Mouse (Mus musculus) yolk sac, embryonic 10.5 days (tissue): ENCODE results near the gene Zfp385c.
"Not testable (repeated sequence)": the region's sequence is repeated elsewhere in the genome, so short reads cannot be mapped to it uniquely, and the experiment has no call there.

Source experiments
- DNase-seq: peaks from one replicate; pipeline ENCODE4 v3.0.0-alpha.2; 2017; ENCODE audit warnings: low spot score

Zfp385c gene

GRCm38 (mm10) chr11:100688443-100688842, 3.8 kb downstream of the Zfp385c start:
- DNase-seq = no peak

DNA sequence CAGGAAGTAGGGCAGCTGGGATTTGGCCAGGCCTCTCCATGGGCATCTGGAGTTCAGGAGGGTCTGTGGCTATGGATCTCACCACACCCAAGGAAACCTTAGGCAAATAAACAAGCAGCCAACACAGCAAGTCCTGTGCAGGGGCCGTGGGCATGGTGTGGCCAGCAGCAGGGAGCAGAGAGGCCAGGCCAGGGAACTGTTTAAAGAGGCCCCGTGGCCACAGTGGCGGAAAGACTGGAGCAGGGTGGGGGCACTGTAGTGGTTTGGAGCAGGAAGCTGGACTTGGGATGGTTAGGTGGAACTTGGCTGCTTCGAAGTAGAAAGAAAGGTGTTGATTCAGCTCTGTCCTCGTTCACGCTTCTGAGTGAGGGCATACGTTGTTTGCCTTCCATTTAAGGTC, 5.0 kb downstream of the Zfp385c start:
- no peak for DNase-seq

- DNase-seq = no peak
Observed at GRCm38 (mm10) chr11:100685371-100685770, 6.9 kb downstream of the Zfp385c start.

DNA sequence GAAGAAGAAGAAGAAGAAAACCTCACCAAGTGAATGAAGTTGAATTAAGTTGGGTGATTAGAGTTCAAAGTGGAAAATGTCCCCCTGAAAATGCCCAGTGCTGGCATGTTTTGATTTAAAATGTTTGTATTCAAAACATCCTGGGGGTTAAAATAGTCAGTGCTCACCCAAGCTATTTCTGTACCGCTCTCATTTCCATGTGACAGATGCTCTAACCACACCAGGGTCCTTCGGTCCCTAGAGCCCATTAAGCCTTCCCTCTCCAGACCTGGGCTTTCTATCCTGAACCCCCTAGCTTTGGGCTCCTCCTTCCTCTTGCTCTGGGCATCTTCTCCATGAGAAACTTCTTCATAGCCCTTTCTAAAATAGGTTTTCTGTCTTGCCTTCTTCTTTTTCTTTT, 8.2 kb downstream of the Zfp385c start:
- DNase-seq = no peak

- no peak for DNase-seq
Observed at GRCm38 (mm10) chr11:100682526-100682925, 9.7 kb downstream of the Zfp385c start.

- DNase-seq = no peak
Observed at GRCm38 (mm10) chr11:100681826-100682225, 10.4 kb downstream of the Zfp385c start.

DNA sequence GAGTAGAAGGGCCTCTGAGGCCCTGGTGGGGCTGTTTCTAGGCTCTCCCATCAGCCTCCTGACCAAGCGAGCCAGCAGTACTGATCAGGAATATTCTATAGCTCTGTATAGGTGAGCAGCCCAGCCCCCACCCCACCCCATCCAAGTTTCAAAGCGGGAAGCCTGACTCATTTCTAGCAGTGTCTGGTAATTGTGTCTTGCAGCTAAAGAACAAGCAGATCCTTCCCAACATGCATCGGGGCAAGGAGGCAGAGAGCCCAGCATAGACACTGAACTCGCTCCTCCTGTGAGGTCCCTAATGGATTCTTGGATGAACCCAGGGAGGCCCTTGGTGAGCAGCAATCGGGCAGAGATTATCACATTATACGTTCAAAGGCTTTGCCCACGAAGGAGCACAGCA, 14.4 kb downstream of the Zfp385c start:
- DNase-seq = no peak

GRCm38 (mm10) chr11:100673169-100673568, 19.1 kb downstream of the Zfp385c start:
- no peak for DNase-seq

DNA sequence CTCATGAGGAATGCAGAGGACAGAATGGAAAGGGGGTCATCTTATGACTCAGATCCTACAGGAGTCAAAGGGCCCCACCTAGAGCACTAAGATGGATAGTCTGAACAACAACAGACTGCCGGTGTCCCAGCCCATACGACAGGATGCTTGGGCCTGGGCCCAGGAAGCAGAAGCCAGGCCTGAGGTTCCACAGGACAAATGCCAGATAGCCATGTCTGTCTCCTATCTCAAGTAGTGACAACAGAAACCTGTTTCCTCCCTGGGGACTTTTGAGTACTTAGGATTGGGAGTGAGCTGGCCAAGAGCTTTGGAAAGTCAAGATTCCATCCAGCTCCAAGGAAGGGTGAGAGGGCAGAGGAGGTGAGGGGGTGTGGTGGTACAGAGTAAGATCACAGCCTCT, 20.3 kb downstream of the Zfp385c start:
- DNase-seq = no peak

DNA sequence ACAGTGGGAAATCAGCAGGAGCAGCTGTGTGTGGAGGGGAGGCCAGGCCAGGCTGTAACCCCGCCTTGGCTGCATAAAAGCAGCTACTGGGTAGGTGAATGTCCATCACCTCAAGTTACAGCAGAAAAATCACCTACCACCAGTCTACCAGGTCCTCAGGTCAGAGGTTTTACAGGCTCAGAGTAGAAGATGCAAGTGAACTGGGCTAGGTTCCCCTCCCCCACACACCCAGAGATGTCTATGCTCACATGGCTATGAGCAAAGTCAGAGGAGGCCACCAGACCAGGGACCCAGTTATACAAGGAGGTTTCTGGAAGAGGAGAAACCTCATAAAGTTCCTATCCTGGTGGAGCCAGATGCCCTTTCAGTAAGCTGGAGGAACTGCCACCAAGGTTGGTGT, 21.2 kb downstream of the Zfp385c start:
- no peak for DNase-seq

DNA sequence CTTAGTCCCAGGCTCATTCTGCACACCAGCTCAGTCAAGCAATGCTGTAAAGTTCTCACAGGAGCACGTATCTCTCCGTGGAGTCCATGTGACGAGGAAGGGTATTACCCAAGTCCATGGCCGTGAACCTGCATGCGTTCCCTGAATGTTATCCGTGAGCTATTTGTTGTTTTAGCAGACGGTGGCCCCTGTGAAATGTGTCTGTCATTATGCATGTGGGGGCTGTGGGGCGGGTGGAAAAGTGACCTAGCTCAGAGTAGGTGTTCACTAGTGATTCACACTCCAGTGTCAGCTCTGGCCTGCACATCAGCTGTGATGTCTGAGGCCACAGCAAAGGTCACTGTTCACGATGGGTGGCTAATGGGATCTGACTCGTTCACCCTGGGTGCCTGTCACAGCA, 32.4 kb downstream of the Zfp385c start:
- no peak for DNase-seq

GRCm38 (mm10) chr11:100656458-100656857, 35.8 kb downstream of the Zfp385c start:
- DNase-seq = no peak

GRCm38 (mm10) chr11:100655589-100655988, 36.7 kb downstream of the Zfp385c start:
- DNase-seq = not testable (repeated sequence)

GRCm38 (mm10) chr11:100651748-100652147, 40.5 kb downstream of the Zfp385c start:
- DNase-seq = no peak

GRCm38 (mm10) chr11:100651205-100651604, 41.0 kb downstream of the Zfp385c start:
- DNase-seq = no peak

- no peak for DNase-seq
Observed at GRCm38 (mm10) chr11:100648405-100648804, 43.9 kb downstream of the Zfp385c start.

DNA sequence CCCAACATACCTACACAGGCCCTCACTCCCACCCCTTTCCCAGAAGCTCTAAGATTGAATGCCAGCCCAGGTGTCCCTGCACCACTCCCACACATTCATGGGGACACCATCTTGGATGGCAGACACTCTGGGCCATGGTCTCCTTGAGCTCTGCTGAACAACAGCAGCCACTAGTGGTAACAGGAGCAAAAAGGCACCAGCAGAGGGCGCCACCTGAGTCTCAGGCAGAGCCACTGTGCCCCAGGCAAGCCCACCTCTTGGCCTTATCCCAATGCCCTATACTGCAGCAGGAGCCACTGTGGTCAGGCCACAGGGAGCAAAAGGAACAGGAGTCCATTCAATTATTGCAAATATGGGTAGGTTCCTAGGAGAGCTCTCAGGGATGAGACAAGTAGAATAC, 46.0 kb downstream of the Zfp385c start:
- DNase-seq = peak; percentile 17

- DNase-seq = no peak
Observed at GRCm38 (mm10) chr11:100643612-100644575, 48.4 kb downstream of the Zfp385c start.

DNA sequence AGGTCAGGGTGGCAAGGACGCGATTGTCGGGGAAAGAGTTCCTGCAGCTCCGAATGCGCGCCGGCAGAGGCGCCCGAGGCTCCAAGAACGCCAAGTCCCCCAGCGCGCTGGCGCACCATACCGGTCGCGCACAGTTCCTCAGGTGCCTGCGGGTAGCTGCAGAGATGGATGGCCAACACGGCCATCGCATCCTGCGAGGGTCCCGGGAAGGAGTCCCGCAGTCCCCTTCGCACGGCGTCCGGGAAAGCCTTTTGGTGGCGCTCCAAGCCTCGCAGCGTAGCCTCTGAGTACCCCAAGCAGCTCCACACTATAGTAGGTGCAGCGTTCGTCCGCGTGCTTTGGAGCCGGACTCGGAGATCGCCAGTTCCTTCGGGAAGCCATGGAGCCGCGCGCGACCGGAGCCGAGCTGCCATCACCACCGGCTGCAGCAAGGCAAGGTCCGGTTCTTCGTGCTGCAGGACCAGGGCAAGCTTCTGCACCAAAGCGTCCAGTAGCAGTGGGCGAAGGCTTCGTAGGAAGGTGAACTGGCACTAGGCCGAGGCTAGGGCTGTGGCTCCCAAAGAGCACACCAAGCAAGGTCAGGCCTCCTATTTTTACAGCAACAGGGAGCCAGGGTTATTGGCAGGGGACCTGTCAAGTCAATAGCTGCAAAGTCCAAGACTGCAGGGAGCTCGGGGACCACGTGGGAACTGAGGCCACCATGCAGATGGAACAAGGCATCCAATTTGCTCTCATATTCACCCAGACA, 51.9 kb downstream of the Zfp385c start:
- peak; percentile 20 for DNase-seq

- no peak for DNase-seq
Observed at GRCm38 (mm10) chr11:100634530-100634929, 57.7 kb downstream of the Zfp385c start.

- no peak for DNase-seq
Observed at GRCm38 (mm10) chr11:100628862-100629352, 63.3 kb downstream of the Zfp385c start.

- DNase-seq = no peak
Observed at GRCm38 (mm10) chr11:100628056-100628455, 64.2 kb downstream of the Zfp385c start.

DNA sequence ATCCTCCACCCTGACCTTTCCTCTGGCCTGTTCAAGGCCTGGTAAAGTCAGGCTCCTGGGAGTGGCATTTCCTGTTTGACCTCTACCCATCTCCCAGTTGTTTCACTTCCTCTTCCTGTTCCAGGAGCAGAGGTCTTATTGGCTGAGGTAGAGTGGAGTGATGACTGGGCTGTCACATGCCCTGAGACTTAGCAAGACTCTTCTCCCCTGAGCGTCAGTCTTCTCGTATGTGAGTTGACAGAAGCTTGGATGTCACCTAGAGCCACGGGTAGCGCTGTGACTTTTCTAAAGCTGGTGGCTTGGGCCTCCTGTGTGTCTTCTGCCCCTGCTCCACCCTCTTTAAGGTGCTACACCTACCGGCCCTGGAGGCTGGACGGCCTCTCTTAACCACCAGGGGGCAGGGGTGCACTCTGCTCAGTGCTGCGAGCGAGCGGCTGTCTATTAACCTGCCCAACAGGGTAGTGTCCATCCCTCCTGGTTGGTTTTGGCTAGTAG, 65.5 kb downstream of the Zfp385c start:
- DNase-seq = peak; percentile 72
